Mouse (Mus musculus) CD4-positive naive resting alpha-beta T cell, adult 57 days (primary cell): ENCODE measurements around the gene Isca2. TPM values are rescaled to one million over a fixed set of nuclear protein-coding genes. Genes with fewer than 3 reads are reported as not detected.

Experiments used
- total RNA-seq: library from RNA; stranded (reverse); gene quantifications from one replicate; pipeline ENCODE4 v1.2.4, GENCODE M21; 2023

Gene Isca2
- 47.0 TPM for total RNA-seq

DNA sequence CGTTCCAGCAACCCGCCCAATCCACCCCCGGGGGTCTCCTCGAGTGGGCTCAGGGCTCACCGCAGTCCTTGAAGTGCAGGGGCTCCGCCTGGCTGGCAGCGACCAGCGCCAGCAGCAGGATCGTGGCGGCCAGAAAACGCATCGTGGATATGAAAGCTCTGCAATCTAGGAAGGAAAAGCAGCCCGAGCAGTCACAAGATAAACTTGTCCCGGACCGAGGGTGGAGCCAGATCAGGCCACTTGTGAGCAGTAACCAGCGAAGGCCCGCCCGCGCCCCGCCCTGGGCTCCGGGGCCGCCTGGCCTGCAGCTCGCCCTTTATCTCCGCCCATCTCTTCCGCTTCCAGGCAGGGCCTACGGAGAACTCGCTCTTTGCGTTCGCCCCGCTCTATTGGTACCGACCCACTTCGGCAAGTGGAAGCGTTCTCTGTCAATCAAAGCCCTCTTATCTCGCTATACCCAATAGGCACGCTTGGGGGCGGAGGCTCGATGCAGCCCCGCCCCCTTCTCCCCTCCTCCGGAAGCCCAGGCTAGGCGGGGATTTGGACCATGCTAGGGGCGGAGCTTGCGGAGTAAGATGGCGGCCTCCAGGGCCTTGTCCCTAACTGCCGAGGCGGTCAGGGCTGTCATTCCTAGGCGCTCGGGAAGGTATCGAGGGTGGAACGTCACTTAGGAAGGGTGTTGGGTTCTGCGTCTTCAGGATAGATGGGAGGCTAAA is at the start of gene Isca2, which contains the start of gene Npc2:
TSS of gene Isca2 (plus strand) at position 526 of the 716 bp plus-strand sequence.
TSS of gene Npc2 (minus strand) at position 427 of the 716 bp plus-strand sequence.

Other genes with a start within 250 kb of the Isca2 start
- gene Vsx2, start 203.5 kb upstream of the Isca2 start, total RNA-seq, result not detected
- gene Abcd4, start 155.8 kb upstream of the Isca2 start, total RNA-seq, result 17.7 TPM
- gene Vrtn, start 132.2 kb upstream of the Isca2 start, total RNA-seq, result not detected
- not detected for gene Syndig1l, start 74.4 kb upstream of the Isca2 start, total RNA-seq
- 189 TPM for gene Npc2, start 99 bp upstream of the Isca2 start, total RNA-seq
- gene Ltbp2, start 103.3 kb downstream of the Isca2 start, total RNA-seq, result 0.35 TPM
- 78.5 TPM for gene Fcf1, start 197.6 kb downstream of the Isca2 start, total RNA-seq
- 38.0 TPM for gene Arel1, start 197.6 kb downstream of the Isca2 start, total RNA-seq
- gene Ylpm1, start 223.1 kb downstream of the Isca2 start, total RNA-seq, result 91.6 TPM